Mouse (Mus musculus): ENCODE results near the gene Sept10.
"Not testable (repeated sequence)": the region's sequence is repeated elsewhere in the genome, so short reads cannot be mapped to it uniquely, and the experiment has no call there.

The Sept10 gene

DNA sequence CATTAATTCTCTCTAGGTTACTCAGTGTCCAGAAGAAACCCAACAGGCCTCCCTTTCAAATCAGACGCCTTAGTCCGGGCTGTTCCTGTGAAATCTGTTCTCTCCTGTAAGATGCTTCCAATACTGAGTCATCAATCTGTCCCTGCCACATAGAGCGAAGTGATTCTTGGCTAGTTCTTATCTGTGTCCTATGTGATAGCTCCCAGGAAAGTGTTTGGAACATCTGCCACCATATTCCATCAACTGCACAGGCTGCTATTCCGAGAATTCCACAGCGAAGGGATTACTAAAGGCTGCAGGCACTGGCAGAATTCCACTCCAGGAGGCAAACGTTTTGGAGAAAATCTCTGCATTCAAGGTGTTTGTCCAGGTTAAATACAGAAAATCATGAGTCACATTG lies 94.0 kb downstream of the Sept10 start:
- no peak for DNase-seq (ENCODE audit: low spot score)

- no peak for DNase-seq (ENCODE audit: low spot score)
Observed at GRCm38 (mm10) chr10:59125497-59125896, 96.2 kb downstream of the Sept10 start.

DNA sequence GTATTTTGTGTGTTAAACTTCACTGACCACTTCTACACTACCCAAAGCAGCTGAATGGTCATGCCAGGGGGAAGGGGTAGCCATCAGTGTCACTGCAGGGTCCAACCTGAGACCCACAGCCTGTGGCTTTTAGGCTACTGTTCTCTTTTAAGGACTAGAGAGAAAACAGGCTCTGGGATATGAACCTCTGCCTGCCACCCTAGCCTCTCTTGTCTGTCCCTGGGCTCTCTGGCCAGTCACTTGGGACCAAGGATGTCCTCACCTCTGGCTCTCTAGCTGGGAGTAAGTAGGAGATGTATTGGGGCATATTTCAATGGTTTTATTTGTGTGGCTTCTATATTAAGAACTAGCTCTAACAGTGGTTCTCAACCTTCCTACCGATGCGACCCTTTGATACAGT lies 101.8 kb downstream of the Sept10 start:
- DNase-seq (ENCODE audit: low spot score), result no peak

DNA sequence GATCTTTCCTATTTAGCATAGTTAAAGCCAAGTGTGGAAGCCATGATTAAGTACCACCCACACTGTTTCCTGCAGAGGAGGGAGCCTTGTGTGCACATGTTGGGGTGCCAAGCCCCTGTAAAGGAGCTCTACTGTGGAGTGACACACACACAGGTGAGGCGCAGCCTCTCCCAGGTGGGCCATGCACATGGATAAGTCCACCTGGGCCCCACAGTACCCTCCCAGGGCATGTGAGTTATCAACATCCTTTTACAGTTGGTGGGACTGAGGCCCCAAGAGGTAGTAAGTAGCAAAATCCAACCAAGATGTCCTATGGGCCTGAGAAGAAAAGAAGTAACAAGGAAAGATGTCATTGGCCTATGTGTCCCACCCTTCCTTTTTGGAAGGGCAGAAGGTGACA lies 102.6 kb downstream of the Sept10 start:
- DNase-seq (ENCODE audit: low spot score), result no peak

DNA sequence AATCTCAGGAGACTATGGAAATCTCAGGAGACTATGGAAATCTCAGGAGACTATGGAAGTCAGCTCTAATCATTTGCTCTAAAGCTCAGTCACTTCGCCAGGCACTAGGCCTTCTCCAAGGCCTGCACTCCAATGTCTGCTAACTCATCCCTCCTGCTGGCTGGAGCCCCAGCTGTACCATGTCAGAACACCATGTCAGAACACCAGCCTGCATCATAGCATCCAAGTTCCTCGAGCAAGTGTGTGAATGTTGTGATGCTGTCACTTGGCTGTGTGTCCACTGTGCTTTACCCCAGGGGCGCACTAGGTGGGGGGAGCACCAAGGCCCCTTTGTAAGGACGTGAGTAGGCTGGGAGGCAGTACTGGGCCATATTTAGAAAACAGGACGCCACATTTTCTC lies 104.1 kb downstream of the Sept10 start:
- DNase-seq (ENCODE audit: low spot score), result no peak

DNA sequence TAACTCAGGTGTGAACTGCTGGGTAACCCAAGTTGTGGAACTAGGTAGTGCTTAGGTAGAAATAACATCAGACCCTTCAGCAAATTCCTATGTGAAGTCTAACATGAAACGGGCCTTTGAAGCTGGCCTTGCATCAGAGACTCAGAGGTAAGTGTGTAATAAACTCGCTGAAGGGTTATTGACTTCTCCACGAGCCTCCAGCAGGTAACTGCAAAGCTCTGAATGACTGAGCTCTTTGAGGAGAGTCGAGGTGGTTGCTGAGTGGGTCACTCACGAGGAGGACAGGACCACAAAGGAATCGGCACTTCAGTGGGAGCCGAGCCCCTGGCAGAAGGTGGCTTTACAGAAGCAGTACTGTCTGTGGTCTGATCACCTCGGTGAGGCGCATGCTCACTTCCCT lies 105.3 kb downstream of the Sept10 start:
- no peak for DNase-seq (ENCODE audit: low spot score)

DNA sequence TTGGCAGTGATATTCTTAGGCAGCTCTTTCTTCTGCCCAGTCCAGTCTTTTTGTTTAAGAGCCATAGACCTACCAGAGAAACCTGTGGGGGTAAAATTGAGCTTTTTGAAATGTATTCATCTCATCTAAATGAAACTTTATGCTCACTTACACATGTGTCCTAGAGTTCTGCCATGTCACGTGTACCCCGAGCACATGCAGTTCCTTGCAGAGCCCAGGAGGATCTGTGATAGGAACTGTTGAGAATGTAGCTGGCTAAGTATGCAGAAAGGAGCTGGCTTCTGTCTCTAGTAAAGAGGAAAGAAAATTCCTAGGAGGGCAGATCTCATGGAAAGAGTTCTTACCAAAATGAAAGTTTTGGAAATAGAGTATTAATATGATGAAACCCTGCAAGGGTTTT lies 106.0 kb downstream of the Sept10 start:
- DNase-seq (ENCODE audit: low spot score), result no peak

- DNase-seq (ENCODE audit: low spot score), result no peak
Observed at GRCm38 (mm10) chr10:59114535-59115291, 106.9 kb downstream of the Sept10 start.

DNA sequence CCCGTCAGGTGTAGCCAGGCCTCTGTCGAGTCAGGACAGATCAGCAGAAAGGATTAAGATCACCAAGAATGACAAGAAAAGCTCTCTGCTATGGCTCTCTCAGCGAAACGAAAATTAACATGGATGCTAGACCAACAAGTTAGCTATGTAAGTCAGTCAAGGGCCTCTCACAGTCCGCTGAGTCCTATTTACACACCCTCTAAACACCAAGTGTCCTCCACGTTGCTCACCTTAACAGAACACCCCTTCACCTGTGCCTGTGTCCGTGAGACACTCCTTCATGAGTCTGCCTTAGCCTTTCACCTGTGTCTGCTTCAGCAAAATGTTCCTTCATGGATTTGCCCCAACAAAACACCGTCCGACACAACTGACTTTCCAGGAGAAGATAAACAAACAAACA lies 108.3 kb downstream of the Sept10 start:
- DNase-seq (ENCODE audit: low spot score), result no peak

DNA sequence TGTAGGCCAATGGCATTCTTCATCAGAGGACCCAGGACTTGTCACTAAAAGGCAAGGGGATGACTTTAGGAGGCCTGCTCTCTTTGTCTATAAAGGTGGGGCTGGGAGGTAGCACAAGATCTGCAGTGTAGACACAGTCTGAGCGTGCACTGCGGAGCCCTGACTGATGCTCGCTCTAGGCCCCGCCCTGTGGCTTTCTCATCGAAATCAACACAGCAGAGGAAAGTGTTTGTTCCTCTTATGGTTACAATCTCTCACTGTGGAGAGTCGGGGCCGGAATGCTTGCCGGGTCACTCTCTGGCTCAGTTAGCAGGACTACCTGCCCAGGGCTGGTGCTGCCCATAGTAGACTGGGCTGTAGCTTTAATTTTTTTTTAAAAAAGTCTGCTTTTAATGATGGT lies 108.9 kb downstream of the Sept10 start:
- no peak for DNase-seq (ENCODE audit: low spot score)

DNA sequence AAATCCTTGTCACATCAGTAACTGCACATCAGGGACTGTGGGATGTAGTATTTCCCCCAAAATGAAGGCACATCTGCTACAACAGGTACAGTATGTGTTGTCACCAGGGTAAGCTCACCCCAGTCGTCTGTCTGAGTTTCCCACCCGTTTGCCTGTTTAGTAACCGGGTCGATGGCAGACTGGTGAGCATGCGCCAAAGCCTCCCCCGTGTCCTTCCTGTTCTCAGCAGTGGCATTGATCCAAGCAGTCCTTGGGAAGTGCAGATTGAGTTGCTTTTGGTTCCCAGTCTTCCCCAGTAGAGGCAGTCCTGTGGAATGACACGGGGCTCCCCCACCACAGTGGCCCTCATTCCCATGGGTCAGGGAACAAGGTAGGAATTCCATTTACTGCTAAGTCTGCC lies 111.3 kb downstream of the Sept10 start:
- no peak for DNase-seq (ENCODE audit: low spot score)

DNA sequence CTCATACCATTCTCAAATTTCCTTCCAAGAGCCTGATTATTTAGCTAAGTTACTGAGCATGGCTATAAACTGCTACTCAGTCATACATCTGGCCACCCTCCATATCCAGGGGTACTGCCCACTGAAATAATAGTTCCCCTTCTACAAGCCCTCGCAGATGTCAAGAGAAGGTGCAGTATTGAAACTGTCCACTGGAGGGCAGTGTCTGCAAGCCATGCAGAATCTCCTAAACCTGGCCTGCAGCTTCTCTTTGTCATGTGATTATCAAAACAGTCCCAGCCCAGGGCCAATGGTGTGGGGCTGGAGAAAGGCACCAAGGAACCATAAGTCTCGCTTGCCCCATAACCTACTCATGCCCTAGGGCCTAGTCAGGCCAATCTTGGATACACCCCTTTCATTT lies 112.6 kb downstream of the Sept10 start:
- DNase-seq (ENCODE audit: low spot score), result peak; percentile 39

DNA sequence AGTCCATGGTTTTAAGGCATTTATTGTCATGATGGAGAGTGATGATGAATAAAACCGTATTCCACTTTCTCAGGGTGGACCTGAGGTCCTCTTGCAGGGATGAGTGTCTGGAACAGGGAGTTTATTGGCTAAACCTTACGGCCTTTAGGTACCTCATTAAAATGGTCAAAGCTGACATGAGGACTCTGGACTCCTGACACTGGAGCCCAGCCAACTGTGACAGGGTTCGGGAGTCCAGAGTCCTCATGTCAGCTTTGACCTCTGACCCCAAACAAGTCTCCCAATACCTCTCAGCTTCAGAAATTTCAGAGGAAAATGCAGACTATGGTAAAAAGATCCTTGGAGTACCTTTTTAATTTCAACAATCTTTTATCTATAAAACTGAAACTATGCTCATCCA lies 115.0 kb downstream of the Sept10 start:
- DNase-seq (ENCODE audit: low spot score), result peak; percentile 12

- no peak for DNase-seq (ENCODE audit: low spot score)
Observed at GRCm38 (mm10) chr10:59105885-59106284, 115.8 kb downstream of the Sept10 start.

GRCm38 (mm10) chr10:59104683-59105082 lies 117.0 kb downstream of the Sept10 start:
- no peak for DNase-seq (ENCODE audit: low spot score)

- not testable (repeated sequence) for DNase-seq (ENCODE audit: low spot score)
Observed at GRCm38 (mm10) chr10:59103076-59103475, 118.6 kb downstream of the Sept10 start.

GRCm38 (mm10) chr10:59091988-59092387 lies 129.7 kb downstream of the Sept10 start:
- no peak for DNase-seq (ENCODE audit: low spot score)
